Mouse (Mus musculus): Measurements from ENCODE around the gene Psmd4. TPM values are rescaled to one million over a fixed set of nuclear protein-coding genes. Genes with fewer than 3 reads are reported as not detected.

Psmd4 gene
- polyA plus RNA-seq, 1 experiment from 2014 or later = 229 TPM

DNA sequence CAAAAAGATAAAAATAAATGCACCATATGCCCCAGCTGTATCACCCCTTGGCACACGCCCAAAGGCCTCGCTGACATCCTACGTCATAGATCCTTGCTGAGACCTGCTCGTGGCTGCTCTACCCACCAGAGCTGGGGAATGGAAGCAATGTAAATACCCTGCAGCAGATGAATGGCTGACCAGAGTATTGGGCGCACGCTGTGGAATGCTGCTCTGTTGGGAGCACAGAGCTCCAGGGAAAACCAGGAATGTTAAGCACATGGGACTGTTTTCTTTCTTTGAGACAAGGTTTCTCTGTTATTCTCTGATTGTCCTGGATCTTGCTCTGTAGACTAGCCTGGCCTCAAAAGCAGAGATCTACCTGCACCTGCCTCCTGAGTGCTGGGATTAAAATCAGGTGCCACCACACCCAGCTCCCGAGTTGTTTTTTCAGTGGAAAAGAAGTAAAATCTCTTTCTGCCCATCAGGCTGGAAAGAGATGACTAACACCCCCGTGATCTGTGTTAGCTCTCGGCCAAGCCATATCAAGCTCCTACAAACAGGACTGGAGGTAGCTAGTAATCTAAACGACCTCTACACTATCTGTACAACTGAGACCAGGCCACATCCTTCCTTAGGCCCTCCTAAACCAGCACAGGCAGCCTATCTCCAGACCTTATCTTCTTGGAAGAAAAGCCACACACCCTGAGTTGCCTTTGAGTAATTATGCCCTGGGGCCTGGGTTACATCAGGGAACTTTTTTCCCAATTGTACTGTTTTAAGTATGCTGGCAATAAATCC is 12.3 kb upstream of the Psmd4 start:
- peak; percentile 81 for ATAC-seq (ENCODE audit: insufficient number of reproducible peaks, insufficient read depth, low FRiP score, low read depth)
- Histone ChIP-seq H3K36me3 (ENCODE audit: control insufficient read depth, insufficient read depth, low read length) (peaks cover 16% of the 10 kb centered on the region), H3K4me1 (ENCODE audit: control insufficient read depth, insufficient read depth, low read length) (peaks cover 5% of the 10 kb centered on the region), H3K4me2 (replicated peaks; ENCODE audit: low read depth, low read length) (no peak overlapping the region), H3K4me3 (ENCODE audit: low read depth, low read length) (no peak overlapping the region), H3K9me3 (ENCODE audit: control insufficient read depth, low read depth, low read length) (no peaks in the 10 kb centered on the region), H3K27ac (ENCODE audit: low read length) (peak overlapping the region; percentile 35; the same call in 1 of the 2 replicates), H3K27me3 (ENCODE audit: control insufficient read depth, insufficient read depth, low read length) (no peaks in the 10 kb centered on the region), H3K9ac (replicated peaks; ENCODE audit: low read depth, low read length) (no peak overlapping the region)
- 19% methylated on average over 10 of the region's 10 CpGs for WGBS

DNA sequence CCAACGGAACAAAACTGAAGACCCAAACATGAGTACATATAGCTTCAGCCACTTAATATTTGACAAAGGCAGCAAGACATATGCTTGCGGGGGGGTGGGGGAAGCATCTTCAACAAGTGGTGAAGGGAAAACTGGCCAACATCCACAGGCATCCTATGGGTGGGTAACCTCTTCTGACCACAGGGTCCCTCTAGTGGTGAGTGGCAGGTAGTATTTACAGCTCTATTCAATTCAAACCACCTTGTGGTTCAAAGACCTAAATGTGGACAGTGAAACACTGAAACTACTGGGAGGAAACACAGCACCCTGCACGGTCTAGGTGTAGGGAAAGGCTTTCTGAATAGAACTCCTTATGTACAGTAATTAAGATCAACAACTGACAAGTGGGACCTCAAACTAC is 11.3 kb upstream of the Psmd4 start:
- ATAC-seq (ENCODE audit: insufficient number of reproducible peaks, insufficient read depth, low FRiP score, low read depth) = no peak
- H3K4me3 ChIP-seq (ENCODE audit: low read depth, low read length) = no peak overlapping the region
- H3K4me2 ChIP-seq (replicated peaks; ENCODE audit: low read depth, low read length) = no peak overlapping the region
- H3K9me3 ChIP-seq (ENCODE audit: control insufficient read depth, low read depth, low read length) = no peaks in the 10 kb centered on the region
- H3K4me1 ChIP-seq (ENCODE audit: control insufficient read depth, insufficient read depth, low read length) = peaks cover 5% of the 10 kb centered on the region
- WGBS = 44% methylated on average over 3 of the region's 3 CpGs
- no peaks in the 10 kb centered on the region for H3K27me3 ChIP-seq (ENCODE audit: control insufficient read depth, insufficient read depth, low read length)
- H3K9ac ChIP-seq (replicated peaks; ENCODE audit: low read depth, low read length) = no peak overlapping the region
- H3K36me3 ChIP-seq (ENCODE audit: control insufficient read depth, insufficient read depth, low read length) = peaks cover 7% of the 10 kb centered on the region; the same call in 1 of the 2 replicates
- H3K27ac ChIP-seq (ENCODE audit: low read length) = no peak overlapping the region

DNA sequence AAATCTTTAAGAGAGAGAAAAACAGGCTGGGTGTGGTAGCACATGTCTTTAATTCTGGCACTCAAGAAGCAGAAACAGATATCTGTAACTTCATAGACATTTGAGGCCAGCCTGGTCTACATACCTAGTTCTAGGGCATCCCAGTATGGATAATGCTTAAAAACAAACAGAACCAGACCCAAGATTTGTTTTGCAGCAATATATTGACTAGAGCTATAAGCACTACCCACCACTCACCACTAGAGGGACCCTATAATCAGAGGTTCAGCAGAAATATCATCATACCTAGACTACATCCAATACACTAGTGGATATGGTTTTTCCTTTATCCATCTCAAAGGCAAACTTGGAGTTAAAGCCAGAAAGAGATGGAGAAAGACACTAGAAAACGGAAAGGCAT is 10.5 kb upstream of the Psmd4 start:
- ATAC-seq (ENCODE audit: insufficient number of reproducible peaks, insufficient read depth, low FRiP score, low read depth) = no peak
- Histone ChIP-seq H3K4me3 (ENCODE audit: low read depth, low read length) (no peak overlapping the region), H3K27me3 (ENCODE audit: control insufficient read depth, insufficient read depth, low read length) (no peaks in the 10 kb centered on the region), H3K4me2 (replicated peaks; ENCODE audit: low read depth, low read length) (no peak overlapping the region), H3K4me1 (ENCODE audit: control insufficient read depth, insufficient read depth, low read length) (peaks cover 5% of the 10 kb centered on the region), H3K27ac (ENCODE audit: low read length) (no peak overlapping the region), H3K9ac (replicated peaks; ENCODE audit: low read depth, low read length) (no peak overlapping the region), H3K9me3 (ENCODE audit: control insufficient read depth, low read depth, low read length) (no peaks in the 10 kb centered on the region), H3K36me3 (ENCODE audit: control insufficient read depth, insufficient read depth, low read length) (peaks cover 1% of the 10 kb centered on the region; the same call in 1 of the 2 replicates)
- 50% methylated on average over 1 of the region's 1 CpGs for WGBS

DNA sequence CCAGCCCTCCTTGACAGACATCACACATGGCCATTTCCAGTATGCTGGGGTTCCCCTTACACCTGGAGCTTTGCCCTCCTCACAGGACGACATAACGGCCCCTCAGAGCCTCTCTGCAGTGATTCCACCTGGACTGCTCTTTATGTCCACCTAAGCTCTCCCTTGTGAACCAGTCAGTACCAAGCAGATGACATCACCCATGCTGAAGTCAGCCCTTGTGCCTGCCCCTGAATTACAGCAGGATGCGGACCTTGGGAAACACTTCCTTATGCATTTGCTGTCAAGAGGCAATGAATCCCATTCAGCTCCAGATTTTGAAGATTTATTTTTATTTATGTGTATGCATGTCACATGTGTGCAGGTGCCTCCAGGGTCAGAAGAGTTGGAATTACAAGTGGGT is 5.5 kb upstream of the Psmd4 start:
- Histone ChIP-seq H3K27ac (ENCODE audit: low read length) (no peak overlapping the region), H3K9ac (replicated peaks; ENCODE audit: low read depth, low read length) (no peak overlapping the region), H3K4me2 (replicated peaks; ENCODE audit: low read depth, low read length) (no peak overlapping the region), H3K36me3 (ENCODE audit: control insufficient read depth, insufficient read depth, low read length) (no peaks in the 10 kb centered on the region), H3K4me1 (ENCODE audit: control insufficient read depth, insufficient read depth, low read length) (no peaks in the 10 kb centered on the region), H3K9me3 (ENCODE audit: control insufficient read depth, low read depth, low read length) (no peaks in the 10 kb centered on the region), H3K4me3 (ENCODE audit: low read depth, low read length) (no peak overlapping the region), H3K27me3 (ENCODE audit: control insufficient read depth, insufficient read depth, low read length) (no peaks in the 10 kb centered on the region)
- 69% methylated on average over 3 of the region's 3 CpGs for WGBS
- ATAC-seq (ENCODE audit: insufficient number of reproducible peaks, insufficient read depth, low FRiP score, low read depth) = no peak

DNA sequence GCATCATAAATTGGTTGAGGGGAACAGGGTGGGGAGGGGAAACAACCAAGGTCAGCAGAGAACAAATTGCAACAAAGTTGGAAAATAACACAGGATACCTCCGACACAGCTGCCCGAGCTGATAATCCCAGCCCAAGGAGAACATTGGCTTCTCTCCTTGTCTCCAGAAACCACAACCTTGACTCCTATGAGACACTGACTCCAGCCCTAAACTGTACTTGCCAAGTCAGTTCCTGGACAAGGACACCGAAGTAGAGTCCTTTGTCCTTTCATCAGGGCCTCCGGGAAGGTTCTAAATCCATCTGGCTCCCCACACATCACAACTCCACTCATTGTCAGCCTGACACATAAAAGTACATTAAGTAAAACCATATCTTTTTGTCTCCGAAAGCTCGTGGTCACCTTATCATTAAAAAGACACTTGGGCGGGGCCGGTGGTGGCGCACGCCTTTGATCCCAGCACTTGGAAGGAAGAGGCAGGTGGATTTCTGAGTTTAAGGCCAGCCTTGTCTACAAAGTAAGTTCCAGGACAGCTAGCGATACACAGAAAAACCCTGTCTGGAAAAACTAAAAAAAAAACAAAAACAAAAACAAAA is 4.1 kb upstream of the Psmd4 start:
- H3K4me1 ChIP-seq (ENCODE audit: control insufficient read depth, insufficient read depth, low read length) = peaks cover 1% of the 10 kb centered on the region; the same call in 1 of the 2 replicates
- 87% methylated on average over 11 of the region's 11 CpGs for WGBS
- H3K36me3 ChIP-seq (ENCODE audit: control insufficient read depth, insufficient read depth, low read length) = no peaks in the 10 kb centered on the region
- H3K27me3 ChIP-seq (ENCODE audit: control insufficient read depth, insufficient read depth, low read length) = no peaks in the 10 kb centered on the region
- no peak overlapping the region for H3K9ac ChIP-seq (replicated peaks; ENCODE audit: low read depth, low read length)
- no peak overlapping the region for H3K27ac ChIP-seq (ENCODE audit: low read length)
- no peak overlapping the region for H3K4me2 ChIP-seq (replicated peaks; ENCODE audit: low read depth, low read length)
- H3K9me3 ChIP-seq (ENCODE audit: control insufficient read depth, low read depth, low read length) = no peaks in the 10 kb centered on the region
- ATAC-seq (ENCODE audit: insufficient number of reproducible peaks, insufficient read depth, low FRiP score, low read depth) = no peak
- no peak overlapping the region for H3K4me3 ChIP-seq (ENCODE audit: low read depth, low read length)

DNA sequence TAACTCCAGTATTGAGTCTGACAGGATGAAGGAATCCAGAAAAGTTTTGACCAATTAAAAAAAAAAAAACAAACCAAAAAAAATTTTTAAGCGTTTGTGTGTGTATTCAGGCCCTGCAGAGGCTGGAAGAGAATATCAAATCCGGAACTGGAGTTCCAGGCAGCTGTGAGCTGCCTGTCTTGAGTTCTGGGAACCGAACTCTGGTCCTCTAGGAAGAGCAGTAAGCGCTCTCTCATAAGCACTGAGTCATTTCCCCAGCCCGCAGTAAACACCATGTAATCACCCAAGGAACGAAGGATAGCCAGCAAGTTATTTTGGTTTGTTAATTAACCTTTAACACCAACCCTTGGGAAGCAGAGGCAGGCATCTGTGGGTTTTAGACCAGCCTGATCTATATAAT is 837 bp upstream of the Psmd4 start:
- WGBS = 79% methylated on average over 6 of the region's 6 CpGs
- peaks cover 12% of the 10 kb centered on the region for H3K36me3 ChIP-seq (ENCODE audit: control insufficient read depth, insufficient read depth, low read length)
- ATAC-seq (ENCODE audit: insufficient number of reproducible peaks, insufficient read depth, low FRiP score, low read depth) = no peak
- no peaks in the 10 kb centered on the region for H3K9me3 ChIP-seq (ENCODE audit: control insufficient read depth, low read depth, low read length)
- H3K27ac ChIP-seq (ENCODE audit: low read length) = no peak overlapping the region
- peaks cover 5% of the 10 kb centered on the region; the same call in 1 of the 2 replicates for H3K4me1 ChIP-seq (ENCODE audit: control insufficient read depth, insufficient read depth, low read length)
- no peak overlapping the region for H3K4me2 ChIP-seq (replicated peaks; ENCODE audit: low read depth, low read length)
- H3K9ac ChIP-seq (replicated peaks; ENCODE audit: low read depth, low read length) = no peak overlapping the region
- no peak overlapping the region for H3K4me3 ChIP-seq (ENCODE audit: low read depth, low read length)
- H3K27me3 ChIP-seq (ENCODE audit: control insufficient read depth, insufficient read depth, low read length) = no peaks in the 10 kb centered on the region

DNA sequence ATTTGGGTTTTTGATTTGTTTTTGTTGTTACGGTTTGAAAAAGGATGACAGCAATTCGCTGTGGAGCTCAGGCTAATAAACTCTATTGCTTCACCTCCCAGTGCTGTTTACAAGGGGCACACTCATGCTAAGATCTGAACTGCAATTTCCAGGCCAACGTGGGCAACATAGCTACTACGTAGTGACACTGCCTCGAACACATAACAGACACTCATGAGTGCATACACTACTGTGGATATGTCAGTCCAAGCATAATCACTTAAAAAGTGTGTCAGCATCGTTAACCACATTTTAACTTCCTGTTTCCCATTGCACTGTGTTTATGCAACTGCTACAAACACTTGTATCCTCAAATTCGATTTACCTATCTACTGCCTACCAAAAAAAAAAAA is 420 bp upstream of the Psmd4 start:
- H3K36me3 ChIP-seq (ENCODE audit: control insufficient read depth, insufficient read depth, low read length) = peaks cover 15% of the 10 kb centered on the region
- H3K4me2 ChIP-seq (replicated peaks; ENCODE audit: low read depth, low read length) = peak overlapping the region; percentile 66
- peak overlapping the region; percentile 91 for H3K4me3 ChIP-seq (ENCODE audit: low read depth, low read length)
- H3K4me1 ChIP-seq (ENCODE audit: control insufficient read depth, insufficient read depth, low read length) = peaks cover 5% of the 10 kb centered on the region; the same call in 1 of the 2 replicates
- 26% methylated on average over 7 of the region's 7 CpGs for WGBS
- H3K9ac ChIP-seq (replicated peaks; ENCODE audit: low read depth, low read length) = no peak overlapping the region
- peak overlapping the region; percentile 29; the same call in 1 of the 2 replicates for H3K27ac ChIP-seq (ENCODE audit: low read length)
- H3K9me3 ChIP-seq (ENCODE audit: control insufficient read depth, low read depth, low read length) = no peaks in the 10 kb centered on the region
- peak; percentile 38 for ATAC-seq (ENCODE audit: insufficient number of reproducible peaks, insufficient read depth, low FRiP score, low read depth)
- H3K27me3 ChIP-seq (ENCODE audit: control insufficient read depth, insufficient read depth, low read length) = no peaks in the 10 kb centered on the region

DNA sequence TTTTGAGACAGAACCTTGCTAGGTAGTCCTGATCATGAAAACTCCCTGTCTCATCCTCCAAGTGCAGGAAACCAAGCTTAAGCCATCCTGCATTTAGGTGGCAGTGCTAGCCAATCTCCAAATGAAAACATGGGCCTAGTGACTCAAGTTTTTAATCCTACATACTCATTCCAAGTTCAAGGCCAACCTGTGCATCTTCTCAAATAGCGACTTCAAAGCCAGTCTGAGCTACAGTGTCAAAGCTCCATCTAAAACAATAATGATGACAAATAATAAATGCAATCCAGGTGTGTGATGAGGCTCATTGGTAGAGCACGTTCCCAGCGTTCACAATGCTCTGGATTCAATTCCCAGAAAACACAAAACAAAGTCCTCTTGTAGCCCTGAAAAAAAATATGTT is 789 bp downstream of the Psmd4 start:
- Histone ChIP-seq H3K4me1 (ENCODE audit: control insufficient read depth, insufficient read depth, low read length) (peaks cover 5% of the 10 kb centered on the region; the same call in 1 of the 2 replicates), H3K36me3 (ENCODE audit: control insufficient read depth, insufficient read depth, low read length) (peaks cover 15% of the 10 kb centered on the region), H3K4me2 (replicated peaks; ENCODE audit: low read depth, low read length) (peak overlapping the region; percentile 66), H3K9ac (replicated peaks; ENCODE audit: low read depth, low read length) (peak overlapping the region; percentile 68), H3K27me3 (ENCODE audit: control insufficient read depth, insufficient read depth, low read length) (no peaks in the 10 kb centered on the region), H3K4me3 (ENCODE audit: low read depth, low read length) (peak overlapping the region; percentile 91), H3K9me3 (ENCODE audit: control insufficient read depth, low read depth, low read length) (no peaks in the 10 kb centered on the region), H3K27ac (ENCODE audit: low read length) (no peak overlapping the region)
- 11% methylated on average over 3 of the region's 3 CpGs for WGBS
- ATAC-seq (ENCODE audit: insufficient number of reproducible peaks, insufficient read depth, low FRiP score, low read depth) = no peak

All from stomach, embryonic 14.5 days (tissue).